Mouse (Mus musculus): ENCODE results near the gene Cmtm4. TPM values are rescaled to one million over a fixed set of nuclear protein-coding genes. Genes with fewer than 3 reads are reported as not detected.
"Not testable (repeated sequence)": the region's sequence is repeated elsewhere in the genome, so short reads cannot be mapped to it uniquely, and the experiment has no call there.

Cmtm4 gene
- polyA plus RNA-seq, 1 experiment from 2014 or later: 1.7 TPM

GRCm38 (mm10) chr8:104336806-104337205 lies 58.8 kb downstream of the Cmtm4 start:
- Histone ChIP-seq H3K27ac (ENCODE audit: poor library complexity, severe bottlenecking) (no peak overlapping the region), H3K9ac (no peak overlapping the region), H3K4me2 (no peak overlapping the region), H3K27me3 (replicated peaks) (no peaks in the 10 kb centered on the region), H3K4me3 (no peak overlapping the region), H3K9me3 (replicated peaks) (no peaks in the 10 kb centered on the region), H3K4me1 (replicated peaks) (peaks cover 9% of the 10 kb centered on the region; the same call in 1 of the 2 replicates), H3K36me3 (no peaks in the 10 kb centered on the region)
- ATAC-seq (ENCODE audit: insufficient number of reproducible peaks, low FRiP score): no peak
- 80% methylated on average over 1 of the region's 1 CpGs for WGBS

GRCm38 (mm10) chr8:104334196-104334595 lies 61.4 kb downstream of the Cmtm4 start:
- Histone ChIP-seq H3K27ac (ENCODE audit: poor library complexity, severe bottlenecking) (no peak overlapping the region), H3K4me2 (no peak overlapping the region), H3K9ac (no peak overlapping the region), H3K4me1 (replicated peaks) (no peaks in the 10 kb centered on the region), H3K4me3 (no peak overlapping the region), H3K9me3 (replicated peaks) (no peaks in the 10 kb centered on the region), H3K36me3 (no peaks in the 10 kb centered on the region), H3K27me3 (replicated peaks) (no peaks in the 10 kb centered on the region)
- WGBS: 77% methylated on average over 1 of the region's 1 CpGs
- no peak for ATAC-seq (ENCODE audit: insufficient number of reproducible peaks, low FRiP score)

- 57% methylated on average over 5 of the region's 5 CpGs for WGBS
- H3K9ac ChIP-seq: no peak overlapping the region
- no peak for ATAC-seq (ENCODE audit: insufficient number of reproducible peaks, low FRiP score)
- no peaks in the 10 kb centered on the region for H3K36me3 ChIP-seq
- no peaks in the 10 kb centered on the region for H3K27me3 ChIP-seq (replicated peaks)
- no peaks in the 10 kb centered on the region for H3K4me1 ChIP-seq (replicated peaks)
- H3K4me3 ChIP-seq: no peak overlapping the region
- H3K27ac ChIP-seq (ENCODE audit: poor library complexity, severe bottlenecking): no peak overlapping the region
- H3K9me3 ChIP-seq (replicated peaks): no peaks in the 10 kb centered on the region
- H3K4me2 ChIP-seq: no peak overlapping the region
Observed at GRCm38 (mm10) chr8:104333786-104334185, 61.8 kb downstream of the Cmtm4 start.

- H3K9ac ChIP-seq: no peak overlapping the region
- no peak overlapping the region for H3K4me3 ChIP-seq
- no peak overlapping the region for H3K27ac ChIP-seq (ENCODE audit: poor library complexity, severe bottlenecking)
- no peaks in the 10 kb centered on the region for H3K9me3 ChIP-seq (replicated peaks)
- ATAC-seq (ENCODE audit: insufficient number of reproducible peaks, low FRiP score): no peak
- 31% methylated on average over 5 of the region's 5 CpGs for WGBS
- no peaks in the 10 kb centered on the region for H3K36me3 ChIP-seq
- no peak overlapping the region for H3K4me2 ChIP-seq
- no peaks in the 10 kb centered on the region for H3K27me3 ChIP-seq (replicated peaks)
- no peaks in the 10 kb centered on the region for H3K4me1 ChIP-seq (replicated peaks)
Observed at GRCm38 (mm10) chr8:104332665-104333631, 62.7 kb downstream of the Cmtm4 start.

- H3K27ac ChIP-seq (ENCODE audit: poor library complexity, severe bottlenecking); H3K4me3 ChIP-seq; H3K27me3 ChIP-seq (replicated peaks); H3K4me2 ChIP-seq; H3K9me3 ChIP-seq (replicated peaks); ATAC-seq (ENCODE audit: insufficient number of reproducible peaks, low FRiP score); H3K9ac ChIP-seq; H3K4me1 ChIP-seq (replicated peaks); H3K36me3 ChIP-seq: not testable (repeated sequence)
- WGBS: 85% methylated on average over 12 of the region's 12 CpGs
Observed at GRCm38 (mm10) chr8:104321930-104322329, 73.7 kb downstream of the Cmtm4 start, which contains the start of gene Cmtm2b. Gene Cmtm2b (plus strand): TSS chr8:104322230.

- H3K36me3 ChIP-seq; H3K9ac ChIP-seq; H3K9me3 ChIP-seq (replicated peaks); ATAC-seq (ENCODE audit: insufficient number of reproducible peaks, low FRiP score); H3K27ac ChIP-seq (ENCODE audit: poor library complexity, severe bottlenecking); H3K27me3 ChIP-seq (replicated peaks); H3K4me1 ChIP-seq (replicated peaks); H3K4me3 ChIP-seq; H3K4me2 ChIP-seq: not testable (repeated sequence)
- WGBS: 75% methylated on average over 11 of the region's 11 CpGs
Observed at GRCm38 (mm10) chr8:104321267-104321666, 74.3 kb downstream of the Cmtm4 start, which contains the start of gene Gm11020. Gene Gm11020 (plus strand): TSS chr8:104321567.

- Histone ChIP-seq H3K4me3 (no peak overlapping the region), H3K9me3 (replicated peaks) (no peaks in the 10 kb centered on the region), H3K27me3 (replicated peaks) (no peaks in the 10 kb centered on the region), H3K27ac (ENCODE audit: poor library complexity, severe bottlenecking) (no peak overlapping the region), H3K4me1 (replicated peaks) (0 out of 2 replicates have a peak, but pooled peaks cover 2% of the 10 kb centered on the region), H3K9ac (no peak overlapping the region), H3K36me3 (no peaks in the 10 kb centered on the region), H3K4me2 (no peak overlapping the region)
- no peak for ATAC-seq (ENCODE audit: insufficient number of reproducible peaks, low FRiP score)
- 50% methylated on average over 4 of the region's 4 CpGs for WGBS
Observed at GRCm38 (mm10) chr8:104313311-104313710, 82.3 kb downstream of the Cmtm4 start.

GRCm38 (mm10) chr8:104312023-104312422 lies 83.6 kb downstream of the Cmtm4 start:
- H3K27me3 ChIP-seq (replicated peaks); H3K4me2 ChIP-seq; ATAC-seq (ENCODE audit: insufficient number of reproducible peaks, low FRiP score); H3K4me3 ChIP-seq; H3K36me3 ChIP-seq; H3K4me1 ChIP-seq (replicated peaks); H3K9ac ChIP-seq; H3K27ac ChIP-seq (ENCODE audit: poor library complexity, severe bottlenecking); H3K9me3 ChIP-seq (replicated peaks): not testable (repeated sequence)
- WGBS: 78% methylated on average over 3 of the region's 3 CpGs

GRCm38 (mm10) chr8:104309441-104310155 lies 86.0 kb downstream of the Cmtm4 start, which contains the start of the genes Gm45711 and Cmtm1:
Gene Gm45711 (minus strand): TSS chr8:104310081.
Gene Cmtm1 (minus strand): TSS chr8:104310145.
- H3K9me3 ChIP-seq (replicated peaks); H3K4me2 ChIP-seq; H3K4me3 ChIP-seq; H3K27ac ChIP-seq (ENCODE audit: poor library complexity, severe bottlenecking); H3K4me1 ChIP-seq (replicated peaks); H3K36me3 ChIP-seq; H3K27me3 ChIP-seq (replicated peaks); ATAC-seq (ENCODE audit: insufficient number of reproducible peaks, low FRiP score); H3K9ac ChIP-seq: not testable (repeated sequence)
- WGBS: 78% methylated on average over 36 of the region's 36 CpGs

GRCm38 (mm10) chr8:104308341-104308740 lies 87.3 kb downstream of the Cmtm4 start:
- ATAC-seq (ENCODE audit: insufficient number of reproducible peaks, low FRiP score); H3K4me2 ChIP-seq; H3K4me1 ChIP-seq (replicated peaks); H3K27ac ChIP-seq (ENCODE audit: poor library complexity, severe bottlenecking); H3K9ac ChIP-seq; H3K27me3 ChIP-seq (replicated peaks); H3K4me3 ChIP-seq; H3K36me3 ChIP-seq; H3K9me3 ChIP-seq (replicated peaks): not testable (repeated sequence)
- 44% methylated on average over 6 of the region's 6 CpGs for WGBS

- H3K4me2 ChIP-seq: no peak overlapping the region
Observed at GRCm38 (mm10) chr8:104304962-104305361, 90.6 kb downstream of the Cmtm4 start.

More at GRCm38 (mm10) chr8:104304962-104305361, 90.6 kb downstream of the Cmtm4 start:
- Histone ChIP-seq H3K4me3 (no peak overlapping the region), H3K27ac (ENCODE audit: poor library complexity, severe bottlenecking) (no peak overlapping the region), H3K27me3 (replicated peaks) (no peaks in the 10 kb centered on the region), H3K36me3 (no peaks in the 10 kb centered on the region), H3K9me3 (replicated peaks) (no peaks in the 10 kb centered on the region), H3K4me1 (replicated peaks) (0 out of 2 replicates have a peak, but pooled peaks cover 7% of the 10 kb centered on the region), H3K9ac (no peak overlapping the region)
- 79% methylated on average over 11 of the region's 11 CpGs for WGBS
- ATAC-seq (ENCODE audit: insufficient number of reproducible peaks, low FRiP score): no peak
